Mouse (Mus musculus) urinary bladder, adult 18-20 months (tissue): ENCODE data around the gene Csad.
"Not testable (repeated sequence)": the region's sequence is repeated elsewhere in the genome, so short reads cannot be mapped to it uniquely, and the experiment has no call there.

ENCODE experiments used
- DNase-seq, 2 experiments: peaks; one replicate each; pipeline ENCODE4 v3.0.0; 2022; ENCODE audit warnings: low spot score in 2 of 2, mixed read lengths in 2 of 2

Csad gene

DNA sequence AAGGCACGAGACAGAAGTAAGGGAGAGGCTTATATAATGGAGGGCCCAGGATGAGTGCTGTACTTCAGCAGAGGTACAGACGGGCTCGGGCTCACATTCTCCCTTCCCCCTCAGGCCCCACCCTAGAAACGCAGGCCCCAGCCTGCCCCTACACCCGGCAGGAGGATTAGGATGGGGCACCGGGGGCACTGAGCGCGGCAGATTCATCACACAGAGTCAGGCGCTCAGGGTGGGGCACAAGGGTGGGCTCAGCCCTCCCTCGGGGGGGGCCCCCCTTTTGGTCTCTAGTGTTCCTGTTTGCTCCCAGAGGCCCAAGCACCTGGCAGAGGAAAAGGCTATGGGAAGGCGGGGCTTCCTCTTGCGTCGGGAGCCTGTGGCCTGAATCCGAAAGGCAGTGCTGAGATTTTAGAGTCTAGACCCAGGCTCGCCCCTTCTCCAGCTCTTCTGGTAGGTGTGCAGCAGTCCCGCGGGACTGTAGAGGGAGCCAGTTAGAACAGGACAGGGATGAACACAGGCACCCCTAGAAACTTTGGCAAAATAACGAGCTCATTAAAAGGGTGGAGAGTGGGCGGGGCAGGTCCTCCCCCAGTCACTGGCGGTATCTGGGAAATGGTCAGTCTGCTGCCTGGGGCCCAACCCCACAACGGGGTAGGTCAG lies 31.0 kb upstream of the Csad start:
- DNase-seq = no peak

DNA sequence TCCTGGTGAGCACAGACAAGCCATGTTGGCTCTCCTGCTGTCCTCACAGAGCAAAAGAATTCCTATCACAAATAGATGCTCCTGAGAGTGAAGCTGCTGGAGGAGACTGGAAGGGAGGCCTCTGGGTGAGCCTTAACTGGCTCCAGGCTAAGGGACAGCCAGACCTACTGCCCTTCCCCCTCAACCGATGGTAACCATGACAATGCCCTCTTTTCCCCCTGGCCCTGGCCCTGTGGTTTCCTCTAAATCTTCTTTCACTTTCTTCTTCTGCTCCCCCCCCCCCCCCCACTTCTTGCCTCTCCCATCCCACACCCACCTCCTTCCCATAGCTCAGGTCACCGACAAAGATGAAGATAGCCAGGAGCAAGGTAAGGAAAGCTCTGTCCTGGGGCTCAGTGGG lies 29.4 kb upstream of the Csad start:
- no peak for DNase-seq

DNA sequence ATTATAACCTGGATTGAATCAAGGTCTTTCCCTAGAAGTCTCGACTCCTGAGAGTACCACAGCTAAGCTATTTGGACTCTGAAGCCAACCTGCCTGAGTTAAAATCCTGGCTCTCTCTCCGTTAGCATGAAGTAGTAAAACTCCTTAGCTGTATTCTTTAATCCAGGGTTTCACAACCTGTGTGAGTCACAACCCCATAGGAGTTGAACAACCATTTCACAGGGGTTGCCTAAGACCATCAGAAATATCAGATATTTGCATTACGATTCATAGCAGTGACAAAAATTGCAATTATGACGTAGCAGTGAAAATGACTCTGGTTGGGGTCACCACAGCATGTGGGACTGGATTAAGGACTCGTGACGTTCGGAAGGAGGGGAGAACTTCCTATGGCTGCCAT lies 28.2 kb upstream of the Csad start:
- DNase-seq = no peak

DNA sequence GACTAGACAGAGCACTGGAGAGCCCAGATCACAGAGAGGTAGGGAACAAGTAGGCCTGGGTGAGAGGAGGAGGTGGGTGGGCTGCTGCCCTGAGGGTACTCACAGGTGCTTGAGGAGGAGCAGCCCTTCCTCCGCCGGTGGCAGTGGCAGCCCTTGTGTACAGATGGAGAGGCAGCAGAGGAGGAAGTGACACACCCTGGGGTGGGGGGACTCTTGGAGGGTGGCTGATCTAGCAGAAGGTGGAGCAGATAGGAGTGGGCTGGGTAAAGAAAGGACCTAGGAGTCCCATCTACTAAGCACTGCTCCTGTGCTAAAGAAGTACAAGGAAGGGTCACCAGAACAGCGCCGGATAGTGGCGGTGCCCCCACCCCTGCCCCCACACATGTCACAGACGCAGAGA lies 27.2 kb upstream of the Csad start, which contains the start of gene Itgb7:
Itgb7 (minus strand) TSS at position 197 of the 400 bp plus-strand sequence.
- DNase-seq = no peak

DNA sequence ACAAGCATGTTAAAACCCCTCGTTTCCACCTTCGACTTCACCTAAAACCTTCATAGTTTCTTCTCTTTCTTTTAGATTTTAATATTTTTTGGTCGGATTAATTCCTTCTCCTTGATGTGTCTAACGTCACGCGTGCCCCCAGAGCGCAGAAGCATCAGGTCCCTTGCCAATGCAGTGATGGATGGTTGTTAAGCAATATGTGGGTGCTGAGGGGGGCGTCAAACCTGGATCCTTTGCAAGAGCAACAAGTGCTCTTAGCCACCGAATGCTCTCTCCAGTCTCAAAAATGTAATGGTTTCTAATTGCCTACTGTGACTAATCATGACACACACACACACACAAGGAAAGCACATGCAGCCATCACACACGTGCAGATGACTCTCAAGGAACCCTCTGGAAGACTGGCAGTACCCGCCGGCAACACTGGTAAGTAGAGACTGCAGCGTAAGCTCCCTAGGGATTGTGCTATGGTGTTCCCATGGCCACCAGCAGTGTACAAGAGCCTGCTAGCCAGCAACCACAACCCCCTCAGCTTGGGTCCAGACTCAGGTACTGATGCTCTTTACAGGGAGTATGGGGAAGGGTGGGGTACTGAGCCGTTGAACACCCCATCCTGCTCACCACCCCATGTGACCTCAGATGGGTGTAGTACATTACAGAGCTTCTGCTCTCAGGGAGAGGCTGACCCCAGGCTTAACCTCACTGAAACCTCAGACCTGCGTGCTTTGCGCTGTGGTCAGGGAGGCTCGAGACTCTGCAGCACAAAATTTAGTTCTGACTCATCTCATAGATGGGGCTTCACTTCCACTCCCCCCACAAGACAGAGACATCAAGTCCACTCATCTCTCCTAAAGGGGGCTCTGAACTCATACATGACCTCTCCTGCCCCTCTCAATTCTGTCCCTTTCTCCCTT lies 26.1 kb upstream of the Csad start:
- no peak for DNase-seq

DNA sequence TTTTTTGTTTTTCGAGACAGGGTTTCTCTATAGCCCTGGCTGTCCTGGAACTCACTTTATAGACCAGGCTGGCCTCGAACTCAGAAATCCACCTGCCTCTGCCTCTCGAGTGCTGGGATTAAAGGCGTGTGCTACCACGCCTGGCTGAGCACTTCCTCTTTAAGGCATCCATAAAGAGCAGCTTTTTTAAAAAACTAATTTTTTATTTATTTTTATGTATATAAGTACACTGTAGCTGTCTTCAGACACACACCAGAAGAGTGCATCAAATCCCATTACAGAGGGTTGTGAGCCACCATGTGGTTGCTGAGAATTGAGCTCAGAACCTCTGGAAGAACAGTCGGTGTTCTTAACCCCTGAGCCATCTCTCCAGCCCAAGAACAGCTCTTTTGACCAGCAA lies 21.1 kb upstream of the Csad start:
- not testable (repeated sequence) for DNase-seq

DNA sequence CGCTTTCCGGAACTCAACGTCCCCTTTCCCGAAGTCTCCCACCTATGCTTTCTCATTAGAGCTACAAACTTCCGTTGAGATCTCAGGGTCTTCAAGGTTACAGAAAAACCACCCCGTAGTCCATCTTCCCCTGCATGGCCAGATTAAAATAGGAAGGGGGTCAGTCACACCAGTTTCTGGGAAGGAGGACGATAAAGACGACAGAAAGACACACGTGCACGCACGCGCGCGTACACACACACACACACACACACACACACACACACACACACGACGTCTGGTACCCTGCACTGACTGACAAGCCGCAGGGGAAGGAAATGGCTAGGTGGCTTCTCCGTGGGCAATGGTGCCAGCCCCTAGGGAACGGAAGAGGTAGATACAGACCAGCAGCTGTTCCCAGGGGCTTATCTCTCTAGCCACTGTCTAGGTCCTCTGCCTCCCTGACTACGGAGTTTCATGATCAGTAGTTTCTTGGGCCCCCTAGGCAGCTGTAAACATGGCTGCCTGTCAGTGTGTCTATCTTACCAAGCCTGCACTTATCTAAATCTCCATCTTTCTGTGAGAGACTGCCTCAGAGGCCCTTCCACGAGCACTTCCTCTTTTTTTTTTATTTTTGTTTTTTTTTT lies 20.6 kb upstream of the Csad start:
- DNase-seq = no peak

DNA sequence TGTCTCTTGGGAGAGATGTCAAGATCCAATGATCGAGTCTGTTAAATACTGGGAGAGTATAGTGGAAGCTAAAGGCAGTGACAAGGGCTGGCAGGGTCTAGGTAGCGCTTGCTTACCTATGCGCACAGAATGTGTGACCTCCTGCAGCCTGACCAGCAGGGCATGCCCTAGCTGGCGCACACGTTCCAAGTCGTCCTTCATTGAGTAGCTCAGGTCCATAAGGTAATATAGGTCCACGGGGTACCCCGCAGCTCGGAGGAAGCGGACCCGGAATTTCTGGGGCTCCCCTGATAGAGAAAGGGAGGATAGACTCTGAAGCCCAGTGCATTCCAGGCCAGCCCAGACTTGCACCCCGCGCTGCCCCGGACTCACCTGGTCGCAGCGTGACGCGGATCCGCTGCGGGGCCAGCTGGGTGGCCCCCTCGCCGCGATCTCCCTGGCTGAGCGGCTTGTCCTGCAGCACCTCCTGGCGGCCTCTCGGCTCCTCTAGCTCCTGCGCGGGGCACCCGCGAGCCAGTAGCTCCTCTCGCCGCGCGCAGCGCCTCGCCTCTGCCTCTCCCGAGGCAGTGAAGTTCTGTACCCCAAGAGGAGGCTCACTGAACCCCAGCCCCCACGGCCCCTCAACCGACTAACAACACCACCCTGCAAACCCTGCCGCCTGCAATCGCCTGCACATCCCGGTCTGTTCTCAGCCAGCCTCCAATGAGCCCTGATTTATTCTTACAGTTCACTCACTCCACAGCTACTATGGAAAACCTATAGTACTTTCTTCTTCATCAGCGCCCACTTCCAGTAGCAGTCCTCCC lies 19.9 kb upstream of the Csad start:
- DNase-seq = peak; percentile 68 to 84

DNA sequence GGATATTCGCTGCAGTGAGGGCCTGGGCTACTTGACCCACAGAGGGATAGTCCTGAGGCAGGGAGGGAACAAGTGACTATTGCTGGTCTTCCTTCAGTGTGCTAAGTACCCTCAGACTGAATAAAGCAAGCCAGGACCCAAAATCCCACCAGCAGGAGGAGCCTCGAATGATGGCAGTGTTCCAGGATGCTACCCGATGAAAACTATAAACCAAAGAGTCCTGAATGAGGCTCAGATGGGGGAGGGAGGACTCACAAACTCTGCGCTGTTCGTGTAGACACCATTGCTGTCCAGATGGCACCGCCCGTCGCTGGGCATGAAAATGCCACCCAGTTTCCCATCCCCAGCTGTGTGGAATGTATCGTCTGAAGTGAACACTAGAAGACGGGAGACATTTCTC lies 17.9 kb upstream of the Csad start:
- no peak for DNase-seq

DNA sequence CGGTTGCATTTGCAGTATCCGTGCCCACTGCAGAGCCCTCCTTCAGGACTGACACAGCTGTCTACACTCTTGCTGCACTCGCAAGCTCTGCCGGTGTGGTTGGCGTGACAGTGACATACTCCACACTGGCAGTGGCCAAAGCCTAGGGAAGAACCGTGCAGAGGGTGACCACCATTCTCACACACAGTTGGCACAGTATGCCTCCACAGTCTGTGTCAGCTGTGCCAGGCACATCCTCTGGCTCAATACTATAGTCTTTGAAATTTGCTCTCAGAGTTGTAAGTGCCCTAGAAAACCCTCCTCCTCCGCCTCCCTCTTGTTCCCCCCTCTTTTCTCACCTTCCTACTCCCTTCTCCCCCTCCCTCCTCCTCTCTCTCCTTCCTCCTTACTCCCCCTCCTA lies 12.8 kb upstream of the Csad start:
- DNase-seq = no peak

DNA sequence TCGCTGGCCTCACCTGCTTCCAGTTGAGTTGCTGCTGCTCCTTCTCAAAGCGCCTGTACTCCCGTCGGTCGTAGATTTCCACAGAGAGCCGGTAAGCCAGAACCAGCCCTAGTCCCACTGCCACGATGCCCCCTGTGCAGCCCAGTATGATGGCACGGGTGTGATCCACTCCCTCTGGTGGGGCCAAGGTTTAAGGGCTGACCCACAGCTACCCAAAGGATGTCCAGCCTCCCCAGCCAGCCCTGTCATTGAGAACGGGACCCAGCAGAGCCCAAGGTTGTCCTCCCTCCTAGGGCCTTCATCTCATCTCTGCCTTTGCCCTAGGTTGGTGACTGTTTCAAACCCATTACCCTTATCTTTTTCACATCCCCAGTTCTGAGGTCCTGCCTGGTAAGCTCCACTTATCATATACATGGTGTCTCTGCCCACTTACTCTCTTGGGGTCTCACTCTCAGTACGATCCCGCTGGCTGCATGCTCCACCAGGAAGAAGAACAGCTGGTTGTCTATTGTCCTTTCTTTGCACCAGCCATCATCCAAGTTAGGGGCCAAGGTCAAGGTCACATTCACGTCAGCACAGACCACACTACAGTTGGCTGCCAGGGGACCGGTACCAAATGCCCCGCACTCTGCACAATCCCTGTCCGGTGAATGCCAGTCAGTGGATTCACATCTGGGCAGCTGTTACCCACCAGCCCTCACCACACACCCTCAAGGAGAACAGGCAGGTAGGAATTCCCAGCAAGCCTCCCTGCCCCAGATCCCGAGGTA lies 12.1 kb upstream of the Csad start:
- no peak for DNase-seq

DNA sequence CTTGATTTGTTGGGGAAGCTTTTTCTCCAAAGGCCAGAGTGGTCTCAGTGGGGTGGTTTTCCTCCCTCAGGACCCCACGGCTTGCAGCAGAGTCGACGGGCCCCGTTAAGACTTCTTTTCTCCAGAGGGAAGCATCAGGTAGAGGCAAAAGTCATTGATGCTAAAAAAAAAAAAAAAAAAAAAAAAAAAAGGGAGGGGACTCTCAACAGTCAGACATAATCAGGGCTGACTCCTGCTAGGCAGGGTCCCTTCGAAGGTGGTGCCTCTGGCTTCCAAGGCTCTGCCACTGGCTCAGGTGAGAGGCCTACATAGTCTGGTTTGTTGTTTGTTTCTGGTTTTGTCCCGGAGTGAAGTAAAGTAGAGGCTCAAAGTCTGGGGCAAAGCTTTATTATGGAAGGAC lies 11.1 kb upstream of the Csad start:
- DNase-seq = no peak

DNA sequence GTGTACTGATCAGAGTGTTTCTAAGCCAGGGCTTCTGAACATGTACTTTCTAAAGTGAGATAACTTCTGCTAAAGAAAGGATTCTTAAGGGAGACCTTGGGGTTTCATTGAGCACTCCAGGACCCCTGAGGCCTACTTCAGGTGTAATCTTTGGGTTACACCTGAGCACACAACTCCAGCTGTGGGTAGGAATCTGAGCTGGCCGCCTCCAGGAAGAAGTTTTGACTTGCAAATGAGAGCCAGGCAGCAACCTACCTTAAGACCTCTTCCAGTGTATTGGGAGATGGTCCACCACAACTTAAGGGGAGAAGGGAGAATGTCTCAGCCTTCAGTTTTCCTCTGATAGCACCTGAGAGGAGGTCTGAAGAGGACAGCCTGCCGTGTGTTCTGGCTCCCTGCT lies 9.6 kb upstream of the Csad start:
- no peak for DNase-seq

DNA sequence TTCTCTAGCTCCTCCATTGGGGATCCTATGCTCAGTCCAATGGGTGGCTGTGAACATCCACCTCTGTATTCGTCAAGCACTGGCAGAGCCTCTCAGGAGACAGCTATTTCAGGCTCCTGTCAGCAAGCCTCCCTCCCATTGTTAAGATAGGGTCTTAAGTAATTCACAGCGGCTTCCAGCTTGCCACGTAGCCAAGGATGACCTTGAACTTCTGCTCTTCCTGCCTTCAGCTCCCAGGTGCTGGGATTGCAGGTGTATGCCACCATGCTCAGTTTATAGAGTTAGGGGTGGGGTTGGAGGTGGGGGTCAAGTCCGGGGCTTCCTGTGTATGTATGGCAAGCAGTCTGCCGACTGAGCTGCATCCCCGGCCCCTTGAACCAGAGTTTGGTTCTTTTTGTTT lies 7.4 kb upstream of the Csad start:
- DNase-seq = no peak

DNA sequence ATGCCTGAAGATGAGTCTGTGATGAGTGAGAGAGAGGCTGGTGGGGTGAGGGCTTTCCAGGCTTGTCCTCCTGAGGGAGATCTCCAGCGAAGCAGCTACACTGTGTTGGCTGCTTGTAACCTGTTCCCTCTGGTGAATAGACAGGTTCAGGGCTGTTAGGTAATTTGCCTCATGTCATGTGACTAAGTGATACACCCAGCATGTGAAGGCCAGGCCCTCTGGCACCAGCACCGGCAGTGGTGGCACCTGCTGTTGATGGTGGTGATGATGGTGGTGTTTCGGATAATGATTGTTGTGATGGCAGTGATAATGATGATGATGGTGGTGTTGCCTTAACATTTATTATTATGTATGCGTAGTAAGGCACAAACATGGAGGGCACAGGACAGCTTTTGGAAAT lies 6.3 kb upstream of the Csad start:
- DNase-seq = no peak

DNA sequence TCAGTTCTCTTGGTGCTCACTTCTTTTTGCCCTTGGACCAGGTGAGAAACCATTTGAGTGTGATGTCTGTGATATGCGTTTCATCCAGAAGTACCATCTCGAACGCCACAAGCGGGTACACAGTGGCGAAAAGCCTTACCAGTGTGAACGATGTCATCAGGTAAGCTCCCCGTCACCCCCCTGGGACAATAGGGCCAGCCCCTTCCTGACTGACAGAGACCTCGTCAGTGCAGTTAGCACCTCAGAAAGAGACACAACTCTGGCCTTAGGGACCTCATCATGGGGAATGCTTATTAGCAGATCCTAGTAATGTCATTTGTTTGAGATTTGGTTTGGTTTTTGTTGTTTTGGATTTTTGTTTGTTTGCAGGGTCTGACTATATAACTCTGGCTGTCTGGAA lies 4.6 kb upstream of the Csad start:
- DNase-seq = no peak

DNA sequence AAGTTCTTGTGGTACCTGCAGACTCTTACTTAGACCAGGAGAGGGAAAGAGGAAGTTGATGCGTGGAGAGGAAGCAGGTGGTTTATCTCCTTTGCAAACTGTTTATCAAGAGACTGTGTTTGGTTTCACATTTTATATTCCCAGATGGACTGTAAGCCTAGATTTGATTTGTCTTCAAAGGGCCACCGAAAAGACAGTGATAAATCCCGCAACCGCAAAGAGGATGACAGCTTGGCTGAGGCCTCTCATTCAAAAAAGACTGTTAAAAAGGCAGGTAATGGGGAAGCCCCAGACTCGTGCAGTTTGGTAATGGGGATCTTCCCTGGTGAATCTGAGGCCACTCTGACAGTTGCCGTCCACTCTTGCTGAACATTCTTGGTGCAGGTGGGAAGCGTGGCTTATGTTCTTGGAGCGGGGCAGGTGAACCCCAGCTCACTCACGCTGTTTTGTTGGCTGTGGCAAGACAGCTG lies 3.6 kb upstream of the Csad start:
- DNase-seq = no peak

DNA sequence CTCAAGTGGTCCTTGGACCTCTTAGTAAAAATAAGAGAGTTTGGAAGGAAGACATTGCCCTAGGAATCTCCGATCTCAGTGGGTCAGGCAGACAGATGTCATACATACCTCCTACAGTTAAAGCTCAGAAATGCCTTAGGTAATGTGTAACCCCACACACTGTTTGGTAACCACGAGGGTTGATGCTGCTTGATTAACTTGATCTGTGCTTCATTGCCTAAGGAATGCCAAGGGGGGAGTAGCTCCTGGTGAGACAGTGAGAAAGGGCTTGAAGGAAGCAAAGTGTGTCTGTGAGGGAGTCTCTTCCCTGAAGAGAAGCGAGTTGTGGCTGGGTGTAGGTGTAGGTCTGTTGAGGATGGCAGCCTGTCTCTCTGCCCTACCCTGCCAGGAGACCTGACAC lies 2.8 kb upstream of the Csad start:
- no peak for DNase-seq

DNA sequence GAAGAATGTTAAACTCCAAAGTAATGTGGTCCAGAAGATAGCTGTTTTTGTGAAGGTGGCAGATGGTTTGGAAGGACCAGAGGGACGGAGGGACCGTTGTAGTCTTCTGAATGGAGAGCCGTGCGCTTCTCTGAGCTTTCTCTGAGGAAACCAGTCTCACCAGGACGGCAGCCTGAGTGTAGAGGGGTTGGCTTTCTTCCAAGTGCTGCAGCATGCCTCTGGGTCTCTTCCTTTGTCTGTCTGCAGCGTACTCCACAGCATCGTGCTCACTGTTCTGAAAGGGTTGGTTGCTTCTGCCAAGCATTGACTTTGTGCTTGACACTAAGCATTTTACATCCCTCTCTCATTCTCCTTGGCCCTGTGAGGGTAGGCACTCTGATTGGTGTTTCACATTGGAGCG lies 1.3 kb upstream of the Csad start:
- no peak for DNase-seq

DNA sequence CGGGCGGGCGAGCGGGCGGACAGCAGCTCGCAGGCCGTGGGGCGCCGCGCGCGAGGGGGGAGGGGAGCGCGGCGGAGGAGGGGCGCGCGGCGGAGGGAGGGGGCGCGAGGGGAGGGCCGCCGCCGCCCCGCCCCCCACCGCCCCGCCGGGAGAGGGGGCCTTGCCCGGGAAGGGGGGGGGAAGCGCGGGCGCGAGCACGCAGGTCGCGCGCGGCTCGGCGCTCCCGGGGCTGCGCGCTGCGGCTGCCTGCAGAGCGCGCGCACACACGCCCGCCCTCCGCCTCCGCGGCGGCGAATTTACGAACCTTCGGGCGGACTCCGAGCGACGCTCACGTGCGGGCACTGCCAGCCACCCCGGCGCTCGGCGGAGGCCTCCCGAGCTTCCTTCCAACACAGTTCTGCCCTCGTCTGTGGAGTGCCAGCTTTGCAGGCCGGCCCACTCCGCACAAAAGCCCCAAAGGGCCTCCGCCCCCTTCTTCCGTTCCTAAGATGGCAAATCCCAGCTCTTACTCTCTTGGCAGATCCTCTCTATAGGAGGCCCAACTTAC lies 616 bp downstream of the Csad start:
- DNase-seq = peak; percentile 31 to 56
